Mouse (Mus musculus): ENCODE measurements around the gene Dcaf8. TPM values are rescaled to one million over a fixed set of nuclear protein-coding genes. Genes with fewer than 3 reads are reported as not detected.

The Dcaf8 gene
- polyA plus RNA-seq, 1 experiment from 2014 or later, result 179 TPM

DNA sequence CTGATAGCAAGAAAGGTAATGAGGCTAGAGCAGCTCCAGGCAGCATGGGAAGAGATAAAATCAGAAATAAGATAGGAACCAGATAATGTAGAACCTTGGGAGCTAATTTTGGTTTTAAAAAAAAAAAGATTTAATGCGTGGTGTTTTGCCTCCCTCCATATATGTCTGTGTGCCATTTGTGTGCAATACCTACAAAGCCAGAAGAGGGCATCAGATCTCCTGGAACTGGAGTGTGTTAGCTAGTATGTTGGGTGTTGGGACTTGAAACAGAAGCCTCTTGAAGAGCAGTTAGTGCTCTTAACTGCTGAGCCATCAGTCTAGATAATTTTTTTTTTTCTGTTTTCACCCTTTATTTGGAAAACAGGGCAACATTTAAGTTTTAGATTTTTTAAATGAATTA lies 4.3 kb upstream of the Dcaf8 start:
- no peak for ATAC-seq (ENCODE audit: insufficient number of reproducible peaks, insufficient read depth, low FRiP score, low TSS enrichment, low read depth)
- Histone ChIP-seq H3K27ac (no peak overlapping the region), H3K4me1 (replicated peaks) (0 out of 2 replicates have a peak, but pooled peaks cover 7% of the 10 kb centered on the region), H3K9me3 (no peaks in the 10 kb centered on the region), H3K9ac (replicated peaks) (no peak overlapping the region), H3K4me3 (replicated peaks) (no peak overlapping the region), H3K27me3 (no peaks in the 10 kb centered on the region), H3K36me3 (no peaks in the 10 kb centered on the region), H3K4me2 (no peak overlapping the region)
- 32% methylated on average over 1 of the region's 1 CpGs for WGBS

DNA sequence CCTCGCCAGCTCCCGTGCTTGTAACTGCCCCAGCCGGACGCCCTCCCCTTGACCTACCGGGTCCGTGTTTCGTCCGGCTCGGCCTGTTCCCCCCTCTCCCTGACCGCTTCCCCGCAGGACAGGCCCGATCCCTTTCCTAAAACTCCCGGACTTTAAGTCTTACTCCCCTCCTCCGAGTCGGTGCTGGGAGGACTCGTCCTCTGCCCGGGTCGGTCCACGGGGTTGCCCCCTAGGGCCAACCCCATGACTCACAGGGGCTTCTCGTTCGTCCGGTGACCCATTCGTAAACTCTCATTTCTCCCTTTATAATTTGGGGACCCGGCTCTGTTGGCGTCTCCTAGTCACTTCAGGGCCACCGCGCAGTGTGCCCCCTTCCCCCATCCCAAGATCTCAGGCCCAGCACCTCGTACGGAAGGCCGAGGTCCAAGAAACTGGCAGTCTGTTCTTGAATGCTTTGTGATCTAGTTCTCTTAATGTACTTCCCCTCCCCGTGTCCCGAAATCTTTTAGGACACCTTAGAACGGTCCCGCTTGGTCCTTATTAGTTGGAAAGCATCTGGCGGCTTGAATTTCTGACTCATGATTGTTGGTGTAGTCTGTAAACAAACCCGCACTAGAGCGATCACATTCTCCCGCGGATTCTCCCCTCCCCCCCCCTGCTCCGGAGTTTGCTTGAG lies 533 bp downstream of the Dcaf8 start:
- Histone ChIP-seq H3K9me3 (no peaks in the 10 kb centered on the region), H3K27me3 (no peaks in the 10 kb centered on the region), H3K36me3 (peaks cover 32% of the 10 kb centered on the region), H3K27ac (peak overlapping the region; percentile 95), H3K9ac (replicated peaks) (peak overlapping the region; percentile 98), H3K4me2 (peak overlapping the region; percentile 71), H3K4me3 (replicated peaks) (peak overlapping the region; percentile 88), H3K4me1 (replicated peaks) (peaks cover 13% of the 10 kb centered on the region; the same call in 1 of the 2 replicates)
- under 1% methylated on average over 40 of the region's 40 CpGs for WGBS
- peak; percentile 65 for ATAC-seq (ENCODE audit: insufficient number of reproducible peaks, insufficient read depth, low FRiP score, low TSS enrichment, low read depth)

DNA sequence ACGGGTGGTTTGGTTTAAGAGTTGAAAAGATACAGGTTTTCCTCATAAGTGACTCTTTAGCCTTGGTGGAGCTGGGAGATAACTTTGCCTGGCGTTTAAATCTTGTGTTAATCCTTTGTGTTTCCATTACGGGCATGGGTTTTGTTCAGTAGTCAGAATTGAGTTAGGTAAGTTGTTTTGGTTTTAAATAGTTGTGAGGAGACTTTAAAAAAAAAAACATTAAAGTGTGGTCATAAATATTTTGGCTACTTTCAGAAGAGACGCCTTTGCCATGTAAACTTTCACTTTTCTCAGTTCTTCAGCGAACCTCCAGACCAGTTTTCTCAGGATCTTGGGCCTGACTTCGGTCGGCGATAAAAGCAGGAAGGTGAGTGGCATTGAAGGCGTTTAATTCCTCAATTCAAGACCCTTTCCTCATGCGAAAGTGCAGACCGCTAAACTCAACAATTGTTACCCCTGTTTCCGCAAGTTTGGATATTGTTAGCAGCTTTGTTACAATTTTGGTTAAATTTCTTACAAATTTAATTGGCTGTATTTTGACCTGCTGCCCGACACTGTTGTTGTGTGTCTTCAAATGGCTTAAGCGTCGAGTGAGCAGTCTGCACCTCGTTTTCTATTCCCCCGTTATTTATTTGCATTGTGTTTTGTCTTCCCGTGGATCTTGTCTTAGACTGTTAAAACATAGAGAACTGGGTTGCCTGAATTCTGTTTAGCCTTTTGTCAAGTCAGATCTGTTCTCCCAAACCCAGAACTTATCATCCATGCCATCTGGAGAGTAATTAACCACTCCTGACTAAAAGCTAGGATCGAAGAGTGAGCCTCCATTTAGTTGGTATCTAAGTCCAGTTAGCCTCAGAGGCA lies 1.3 kb downstream of the Dcaf8 start:
- H3K9ac ChIP-seq (replicated peaks), result peak overlapping the region; percentile 98
- peak overlapping the region; percentile 88 for H3K4me3 ChIP-seq (replicated peaks)
- 20% methylated on average over 19 of the region's 19 CpGs for WGBS
- H3K27me3 ChIP-seq, result no peaks in the 10 kb centered on the region
- H3K4me2 ChIP-seq, result peak overlapping the region; percentile 71
- peaks cover 13% of the 10 kb centered on the region; the same call in 1 of the 2 replicates for H3K4me1 ChIP-seq (replicated peaks)
- H3K9me3 ChIP-seq, result no peaks in the 10 kb centered on the region
- H3K36me3 ChIP-seq, result peaks cover 40% of the 10 kb centered on the region
- peak overlapping the region; percentile 95 for H3K27ac ChIP-seq
- ATAC-seq (ENCODE audit: insufficient number of reproducible peaks, insufficient read depth, low FRiP score, low TSS enrichment, low read depth), result no peak

DNA sequence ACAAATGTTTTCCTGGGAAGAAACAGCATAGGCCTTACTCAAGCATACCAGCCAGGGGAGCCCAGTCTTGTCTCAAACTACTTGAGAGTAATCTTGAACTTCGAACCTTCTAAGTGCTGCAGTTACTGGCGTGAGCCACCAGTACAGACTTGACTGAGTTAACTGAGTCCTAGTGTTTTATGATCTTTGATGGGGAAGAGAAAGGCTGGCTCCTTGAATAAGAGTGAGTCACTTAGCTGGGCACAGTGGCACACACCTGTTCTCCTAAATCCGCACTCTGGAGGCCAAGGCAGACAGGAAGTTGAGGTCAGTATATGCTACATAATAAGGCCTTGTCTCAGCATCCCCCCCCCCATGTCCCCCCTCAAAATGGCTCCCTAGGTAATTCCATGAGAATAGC lies 6.7 kb downstream of the Dcaf8 start:
- no peak for ATAC-seq (ENCODE audit: insufficient number of reproducible peaks, insufficient read depth, low FRiP score, low TSS enrichment, low read depth)
- peaks cover 74% of the 10 kb centered on the region for H3K36me3 ChIP-seq
- no peak overlapping the region for H3K4me3 ChIP-seq (replicated peaks)
- H3K4me2 ChIP-seq, result no peak overlapping the region
- H3K4me1 ChIP-seq (replicated peaks), result peaks cover 10% of the 10 kb centered on the region; the same call in 1 of the 2 replicates
- 83% methylated on average over 3 of the region's 3 CpGs for WGBS
- no peak overlapping the region for H3K27ac ChIP-seq
- no peaks in the 10 kb centered on the region for H3K9me3 ChIP-seq
- H3K27me3 ChIP-seq, result no peaks in the 10 kb centered on the region
- no peak overlapping the region for H3K9ac ChIP-seq (replicated peaks)

DNA sequence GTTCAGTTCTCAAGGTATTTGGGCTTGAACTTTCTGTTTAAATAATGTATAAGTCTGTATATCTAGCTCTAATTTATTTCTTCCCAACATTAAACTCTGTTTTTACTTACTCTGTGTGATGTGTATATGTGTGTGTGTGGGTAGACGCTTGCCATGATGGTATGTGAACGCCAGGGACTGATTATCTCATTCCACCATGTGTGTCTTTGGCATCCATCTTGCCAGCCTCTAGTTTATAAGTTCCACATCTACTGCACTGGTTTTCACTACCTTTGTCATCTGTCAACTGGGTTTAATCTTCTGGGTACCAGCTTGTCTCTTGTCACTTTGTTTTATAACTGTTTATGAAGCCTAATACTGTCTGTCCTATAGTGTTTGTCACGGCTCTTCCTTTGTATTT lies 7.6 kb downstream of the Dcaf8 start:
- WGBS, result 97% methylated on average over 3 of the region's 3 CpGs
- Histone ChIP-seq H3K4me1 (replicated peaks) (0 out of 2 replicates have a peak, but pooled peaks cover 7% of the 10 kb centered on the region), H3K36me3 (peaks cover 69% of the 10 kb centered on the region), H3K9ac (replicated peaks) (no peak overlapping the region), H3K27ac (no peak overlapping the region), H3K9me3 (no peaks in the 10 kb centered on the region), H3K4me2 (no peak overlapping the region), H3K27me3 (no peaks in the 10 kb centered on the region), H3K4me3 (replicated peaks) (no peak overlapping the region)
- no peak for ATAC-seq (ENCODE audit: insufficient number of reproducible peaks, insufficient read depth, low FRiP score, low TSS enrichment, low read depth)

DNA sequence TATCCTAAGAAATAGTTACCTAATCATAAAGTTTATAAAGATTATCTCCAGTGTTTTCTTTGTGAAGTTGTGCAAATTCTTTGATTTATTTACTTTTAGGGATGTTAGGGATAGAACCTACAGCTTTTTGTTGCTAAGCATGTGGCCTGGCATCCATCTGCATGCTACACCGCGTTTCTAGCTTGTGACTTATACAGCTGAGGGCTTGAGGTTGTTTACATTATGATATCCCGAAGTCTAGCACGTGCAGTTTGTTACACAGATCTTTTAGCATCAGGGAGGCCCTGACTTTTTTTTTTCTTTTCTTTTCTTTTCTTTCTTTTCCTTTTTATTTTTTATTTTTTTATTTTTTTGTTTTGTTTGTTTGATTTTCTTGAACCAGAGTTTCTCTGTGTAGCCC lies 12.1 kb downstream of the Dcaf8 start:
- ATAC-seq (ENCODE audit: insufficient number of reproducible peaks, insufficient read depth, low FRiP score, low TSS enrichment, low read depth), result no peak
- H3K36me3 ChIP-seq, result peaks cover 40% of the 10 kb centered on the region
- H3K9me3 ChIP-seq, result no peaks in the 10 kb centered on the region
- no peak overlapping the region for H3K4me2 ChIP-seq
- WGBS, result 86% methylated on average over 4 of the region's 4 CpGs
- H3K4me1 ChIP-seq (replicated peaks), result 0 out of 2 replicates have a peak, but pooled peaks cover 2% of the 10 kb centered on the region
- no peak overlapping the region for H3K9ac ChIP-seq (replicated peaks)
- H3K27me3 ChIP-seq, result no peaks in the 10 kb centered on the region
- no peak overlapping the region for H3K4me3 ChIP-seq (replicated peaks)
- no peak overlapping the region for H3K27ac ChIP-seq

DNA sequence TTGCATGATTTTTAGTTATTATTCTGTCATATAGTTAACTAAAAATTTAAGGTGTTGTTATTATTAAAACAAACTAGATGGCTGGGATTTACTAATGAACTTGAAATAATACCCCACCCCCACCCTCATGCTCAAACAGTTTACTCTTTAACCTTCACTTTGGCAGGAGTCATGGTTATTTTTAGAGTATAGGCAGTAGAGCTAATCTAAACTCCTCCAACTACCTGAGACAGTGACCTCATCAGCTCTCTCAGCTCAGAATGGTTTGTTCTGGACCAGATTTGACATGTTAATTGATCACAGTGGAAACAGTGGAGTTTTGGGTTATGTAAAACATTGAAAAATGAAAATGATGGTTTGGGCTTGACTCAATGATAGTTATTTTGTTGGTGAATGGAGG lies 12.6 kb downstream of the Dcaf8 start:
- Histone ChIP-seq H3K4me2 (no peak overlapping the region), H3K9ac (replicated peaks) (no peak overlapping the region), H3K36me3 (peaks cover 41% of the 10 kb centered on the region), H3K27ac (no peak overlapping the region), H3K4me1 (replicated peaks) (0 out of 2 replicates have a peak, but pooled peaks cover 2% of the 10 kb centered on the region), H3K27me3 (no peaks in the 10 kb centered on the region), H3K9me3 (no peaks in the 10 kb centered on the region), H3K4me3 (replicated peaks) (no peak overlapping the region)
- ATAC-seq (ENCODE audit: insufficient number of reproducible peaks, insufficient read depth, low FRiP score, low TSS enrichment, low read depth), result no peak

DNA sequence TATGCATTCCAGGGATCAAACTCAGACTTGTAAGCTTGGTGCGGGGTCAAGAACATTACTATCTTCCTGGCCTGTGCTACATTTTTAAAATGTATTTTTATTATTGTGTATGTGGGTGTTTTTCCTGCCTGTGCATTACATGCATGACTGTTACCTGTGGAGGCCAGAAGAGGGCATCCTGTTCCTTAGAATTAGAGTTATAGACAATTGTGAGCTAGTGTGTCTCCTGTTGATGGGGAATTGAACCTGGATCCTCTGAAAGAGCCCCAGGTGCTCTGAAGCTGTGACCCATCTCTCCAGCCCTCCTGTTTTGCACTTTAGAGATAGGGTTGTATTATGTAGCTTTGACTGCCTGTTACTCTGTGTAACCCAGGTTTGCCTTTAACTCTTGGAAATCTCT lies 14.1 kb downstream of the Dcaf8 start:
- ATAC-seq (ENCODE audit: insufficient number of reproducible peaks, insufficient read depth, low FRiP score, low TSS enrichment, low read depth), result no peak
- Histone ChIP-seq H3K9me3 (no peaks in the 10 kb centered on the region), H3K9ac (replicated peaks) (no peak overlapping the region)

DNA sequence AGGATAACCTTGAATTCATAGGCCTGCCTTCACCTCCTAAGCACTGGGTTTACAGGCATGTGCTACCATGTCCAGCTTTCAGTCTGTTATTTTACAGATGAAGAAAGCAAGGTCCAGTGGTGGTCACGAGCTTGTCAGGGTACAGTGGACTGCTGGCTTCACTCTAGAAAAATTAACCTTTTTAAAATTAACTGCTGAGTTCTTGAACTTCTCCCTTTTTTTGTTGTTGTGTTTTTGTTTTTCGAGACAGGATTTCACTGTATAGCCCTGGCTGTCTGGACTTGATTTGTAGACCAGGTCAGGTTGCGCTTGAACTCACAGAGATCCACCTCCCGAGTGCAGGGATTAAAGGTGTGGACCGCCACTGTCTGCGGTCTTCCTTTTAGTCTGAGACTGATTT lies 15.1 kb downstream of the Dcaf8 start:
- WGBS, result 79% methylated on average over 6 of the region's 6 CpGs
- no peak overlapping the region for H3K4me3 ChIP-seq (replicated peaks)
- ATAC-seq (ENCODE audit: insufficient number of reproducible peaks, insufficient read depth, low FRiP score, low TSS enrichment, low read depth), result no peak
- no peaks in the 10 kb centered on the region for H3K9me3 ChIP-seq
- H3K4me2 ChIP-seq, result no peak overlapping the region
- H3K27ac ChIP-seq, result no peak overlapping the region
- H3K36me3 ChIP-seq, result peaks cover 48% of the 10 kb centered on the region
- H3K4me1 ChIP-seq (replicated peaks), result 0 out of 2 replicates have a peak, but pooled peaks cover 2% of the 10 kb centered on the region
- H3K27me3 ChIP-seq, result no peaks in the 10 kb centered on the region
- H3K9ac ChIP-seq (replicated peaks), result no peak overlapping the region

More for the DNA sequence above, 14.1 kb downstream of the Dcaf8 start:
- Histone ChIP-seq H3K27ac (no peak overlapping the region), H3K4me1 (replicated peaks) (0 out of 2 replicates have a peak, but pooled peaks cover 2% of the 10 kb centered on the region), H3K36me3 (peaks cover 41% of the 10 kb centered on the region), H3K4me2 (no peak overlapping the region), H3K4me3 (replicated peaks) (no peak overlapping the region), H3K27me3 (no peaks in the 10 kb centered on the region)
- 96% methylated on average over 1 of the region's 1 CpGs for WGBS

DNA sequence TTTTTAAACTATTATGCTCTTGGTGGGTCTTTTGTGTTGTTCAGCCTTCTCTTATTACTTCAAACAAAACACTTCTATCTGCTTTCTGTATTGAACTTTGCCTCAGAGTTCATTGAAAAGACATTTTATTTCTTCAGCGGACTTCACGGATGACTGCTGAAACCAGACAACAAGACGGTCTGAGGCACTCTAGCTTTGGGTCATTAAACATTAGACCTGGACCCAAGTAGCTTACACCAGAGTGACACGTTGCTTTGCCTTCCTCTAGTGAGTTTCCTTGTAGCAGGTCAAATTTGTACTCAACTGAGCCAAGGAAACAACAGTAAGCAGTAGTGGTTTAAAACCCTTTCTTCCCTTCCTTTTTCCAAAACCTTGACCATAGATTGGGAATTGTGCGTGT lies 20.0 kb downstream of the Dcaf8 start:
- H3K9me3 ChIP-seq, result no peaks in the 10 kb centered on the region
- peaks cover 88% of the 10 kb centered on the region for H3K36me3 ChIP-seq
- H3K4me2 ChIP-seq, result no peak overlapping the region
- H3K9ac ChIP-seq (replicated peaks), result no peak overlapping the region
- H3K4me3 ChIP-seq (replicated peaks), result no peak overlapping the region
- ATAC-seq (ENCODE audit: insufficient number of reproducible peaks, insufficient read depth, low FRiP score, low TSS enrichment, low read depth), result no peak
- H3K27ac ChIP-seq, result no peak overlapping the region
- H3K27me3 ChIP-seq, result no peaks in the 10 kb centered on the region
- 93% methylated on average over 5 of the region's 5 CpGs for WGBS
- no peaks in the 10 kb centered on the region for H3K4me1 ChIP-seq (replicated peaks)

DNA sequence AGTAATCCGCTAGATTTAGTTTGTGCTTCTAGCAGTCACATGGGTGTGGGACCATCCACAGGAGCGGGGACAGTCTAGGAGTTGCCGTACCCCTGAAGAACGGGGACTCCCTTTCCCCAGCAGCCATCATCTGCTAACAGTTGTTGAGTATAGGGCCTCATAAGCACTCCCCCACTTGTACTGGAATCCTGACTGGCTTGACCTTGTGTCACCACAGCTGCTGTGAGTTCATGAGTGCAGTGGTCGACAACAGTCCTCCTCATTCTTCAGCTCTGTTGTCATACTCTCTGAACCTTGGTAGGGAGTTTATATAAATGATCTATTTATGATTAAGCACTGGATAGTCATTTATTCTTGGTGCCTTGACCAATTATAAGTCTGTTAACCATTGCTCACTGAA lies 21.9 kb downstream of the Dcaf8 start:
- H3K9ac ChIP-seq (replicated peaks), result no peak overlapping the region
- H3K27ac ChIP-seq, result no peak overlapping the region
- 95% methylated on average over 5 of the region's 5 CpGs for WGBS
- no peak for ATAC-seq (ENCODE audit: insufficient number of reproducible peaks, insufficient read depth, low FRiP score, low TSS enrichment, low read depth)
- H3K36me3 ChIP-seq, result peaks cover 96% of the 10 kb centered on the region
- H3K9me3 ChIP-seq, result no peaks in the 10 kb centered on the region
- H3K4me3 ChIP-seq (replicated peaks), result no peak overlapping the region
- H3K4me2 ChIP-seq, result no peak overlapping the region
- H3K27me3 ChIP-seq, result no peaks in the 10 kb centered on the region
- H3K4me1 ChIP-seq (replicated peaks), result no peaks in the 10 kb centered on the region

All from limb, embryonic 12.5 days (tissue).